18 mouse cellular contexts compared by ENCODE assay signal in the genomic region with DNA sequence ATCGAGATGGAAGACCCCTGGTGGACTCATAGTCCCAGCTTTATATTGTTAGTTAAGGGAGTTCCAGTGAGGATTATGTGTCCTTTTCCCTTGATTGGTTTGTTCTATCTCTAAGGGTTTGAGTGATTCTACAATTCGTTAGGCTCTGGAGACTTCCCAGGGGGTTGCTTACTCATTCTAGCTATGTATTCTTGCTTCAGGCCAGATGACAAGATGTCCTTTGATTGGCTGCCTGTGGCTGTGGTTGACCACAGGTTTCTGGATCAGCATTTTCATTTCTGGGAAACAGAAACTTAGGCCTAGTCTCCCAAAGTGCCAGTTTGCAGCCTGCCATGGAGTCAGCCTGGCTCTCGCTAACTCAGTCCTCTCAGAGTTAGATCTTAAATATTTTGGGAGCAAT.
"Had no signal": no experiment of that assay in that cellular context is flagged by ENCODE, and none has a peak within 500 bp of the region (broad histone marks: within the 10 kb centered on the region; RNA-seq: fewer than 3 reads in every experiment).

No protein-coding gene starts in this region.

- H3K27ac ChIP-seq: kidney, postnatal 0 days; layer of hippocampus, adult 2 months; left cerebral cortex, adult 2 months; limb, embryonic 10.5 days; limb, embryonic 13.5 days; liver, embryonic 13.5 days; midbrain, embryonic 12.5 days; midbrain, embryonic 15.5 days; neural tube, embryonic 13.5 days had no signal

- H3K4me3 ChIP-seq: layer of hippocampus, adult 2 months; left cerebral cortex, adult 2 months; limb, embryonic 10.5 days; limb, embryonic 13.5 days; liver, embryonic 13.5 days; midbrain, embryonic 12.5 days; midbrain, embryonic 15.5 days; neural tube, embryonic 13.5 days had no signal

- H3K4me1 ChIP-seq: limb, embryonic 10.5 days; limb, embryonic 13.5 days; liver, embryonic 13.5 days; midbrain, embryonic 12.5 days; midbrain, embryonic 15.5 days; neural tube, embryonic 13.5 days had no signal

- DNase-seq: kidney, adult 18-20 months; kidney, postnatal 25 days; layer of hippocampus, adult 9-11 months; layer of hippocampus, postnatal 36 days; liver, embryonic 13.5 days; lung, adult 2 months; lung, postnatal 14 days; lung, postnatal 4 days; thymus, adult 18-20 months; thymus, postnatal 36 days had no signal
